Mouse (Mus musculus) cortical plate, adult 2 months (tissue): ENCODE measurements around the gene Fars2.

Experiments
- CTCF ChIP-seq: fragments of 200-500 bp; IDR thresholded peaks from 2 replicates; pipeline ENCODE4 v1.5.1; 2011; ENCODE audit warnings: mild to moderate bottlenecking, control low read depth, low read length; ENCODE audit not compliant: insufficient read depth; ENCODE audit errors: extremely low read depth
- POLR2A ChIP-seq: fragments of 200-500 bp; IDR thresholded peaks from 2 replicates; pipeline ENCODE4 v1.6.1; 2011; ENCODE audit warnings: mild to moderate bottlenecking, low read length, control low read depth; ENCODE audit not compliant: insufficient read depth; ENCODE audit errors: extremely low read depth

DNA sequence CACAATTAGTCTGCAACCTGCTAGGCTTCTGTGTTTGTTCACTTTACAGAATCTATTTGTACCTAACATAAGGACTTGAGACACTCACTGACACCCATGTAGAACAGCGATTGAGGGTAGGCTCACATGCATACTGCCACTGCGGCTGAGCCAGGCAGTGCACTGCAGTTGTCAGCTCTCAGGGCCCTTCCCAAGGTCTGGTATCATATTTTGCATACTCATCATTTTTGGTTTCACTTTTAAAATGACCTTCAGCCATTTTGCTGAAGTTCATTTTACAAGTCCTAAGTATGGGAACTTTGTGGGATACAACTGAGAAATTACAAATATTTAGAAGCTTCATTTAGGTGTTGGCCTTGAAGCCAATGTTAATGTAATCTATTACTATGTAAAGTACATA, 73.4 kb downstream of the Fars2 start:
- TF ChIP-seq POLR2A (no peak), CTCF (no peak)
